Mouse (Mus musculus): Measurements from ENCODE around the gene Hecw2.

DNA sequence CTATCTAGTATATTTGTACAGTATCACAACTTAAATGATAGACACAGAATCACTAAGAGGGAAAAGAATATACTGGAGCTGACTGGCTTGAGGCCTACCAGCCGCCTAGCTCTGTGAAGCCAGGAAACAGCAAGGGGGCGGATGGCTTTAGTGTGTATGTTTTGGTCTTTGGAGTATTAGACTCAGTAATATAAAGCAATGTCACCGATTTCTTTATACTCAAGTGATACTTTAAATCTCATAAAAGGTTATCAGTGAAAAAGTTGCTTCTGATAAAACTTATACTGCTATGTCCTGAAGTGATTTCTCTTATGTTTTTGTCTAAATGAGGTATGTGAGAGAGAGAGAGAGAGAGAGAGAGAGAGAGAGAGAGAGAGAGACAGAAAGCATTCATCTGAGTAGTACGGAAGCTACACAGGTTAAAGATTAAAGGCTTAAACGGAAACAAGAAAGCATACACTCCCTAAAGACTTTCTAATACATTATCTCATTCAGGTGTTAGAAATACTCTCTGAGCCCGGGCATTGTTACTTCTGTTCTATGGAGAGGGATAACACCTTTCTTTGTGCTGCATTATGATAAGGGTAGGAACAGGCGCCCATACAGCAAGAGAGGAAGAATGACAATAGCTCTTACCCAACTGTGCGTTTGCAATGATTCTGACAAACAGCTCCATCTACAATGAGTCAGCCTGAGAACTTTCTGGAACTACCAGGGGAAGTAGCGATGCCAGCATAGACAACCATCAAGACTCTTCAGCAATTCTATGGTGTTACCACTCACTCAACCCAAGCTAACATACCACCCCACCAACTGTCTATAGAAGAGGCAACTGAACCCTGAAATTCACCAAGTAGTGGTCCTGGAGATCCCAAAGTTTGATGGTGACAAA, 370.3 kb downstream of the Hecw2 start:
- TF ChIP-seq CTCF (IDR thresholded peaks at IDR 0.05; ENCODE audit: control insufficient read depth, insufficient read depth, insufficient replicate concordance, low read depth, low read length), result no peak
- no peak for TF ChIP-seq POLR2A (IDR thresholded peaks at IDR 0.05; ENCODE audit: control insufficient read depth, low read depth, low read length)

Data from testis, adult 2 months (tissue).